Mouse (Mus musculus): ENCODE results near the gene Aspa.

GRCm38 (mm10) chr11:73284351-73284750 lies 45.0 kb downstream of the Aspa start:
- TF ChIP-seq HCFC1 (IDR thresholded peaks at IDR 0.05; ENCODE audit: borderline replicate concordance, insufficient read depth, low read length): no peak
- TF ChIP-seq MAFK (IDR thresholded peaks at IDR 0.05; ENCODE audit: insufficient read depth, low read depth, low read length): no peak
- TF ChIP-seq ZNF384 (IDR thresholded peaks at IDR 0.05; ENCODE audit: low read depth, low read length): no peak
- TF ChIP-seq ZC3H11A (IDR thresholded peaks at IDR 0.05; ENCODE audit: borderline replicate concordance, low read depth, low read length): no peak
- no peak for TF ChIP-seq CHD2 (IDR thresholded peaks at IDR 0.05; ENCODE audit: low read depth, low read length)
